Mouse (Mus musculus): Measurements from ENCODE around the gene Ptcra. TPM values are rescaled to one million over a fixed set of nuclear protein-coding genes. Genes with fewer than 3 reads are reported as not detected.
A peak's percentile ranks its signal among the peaks of the same experiment; 100 is the strongest.

The Ptcra gene
- polyA plus RNA-seq, 1 experiment from 2014 or later = 0.17 TPM

- H3K27ac ChIP-seq (ENCODE audit: low read length) = no peak overlapping the region
- WGBS = 57% methylated on average over 9 of the region's 9 CpGs
- no peaks in the 10 kb centered on the region for H3K27me3 ChIP-seq (ENCODE audit: control insufficient read depth, insufficient read depth, low read length)
- H3K4me2 ChIP-seq (ENCODE audit: low read depth, low read length) = no peak overlapping the region
- 0 out of 2 replicates have a peak, but pooled peaks have one; percentile 9 for ATAC-seq (ENCODE audit: insufficient read depth, low FRiP score)
- H3K4me3 ChIP-seq (replicated peaks; ENCODE audit: low read length) = no peak overlapping the region
- no peaks in the 10 kb centered on the region for H3K9me3 ChIP-seq (replicated peaks; ENCODE audit: control insufficient read depth, low read length)
- peak overlapping the region; percentile 14; the same call in 1 of the 2 replicates for H3K9ac ChIP-seq (ENCODE audit: low read length)
- peaks cover 4% of the 10 kb centered on the region; the same call in 1 of the 2 replicates for H3K36me3 ChIP-seq (ENCODE audit: control insufficient read depth, insufficient read depth, low read length)
- no peaks in the 10 kb centered on the region for H3K4me1 ChIP-seq (ENCODE audit: control insufficient read depth, insufficient read depth, low read length)
Measured at GRCm38 (mm10) chr17:46725273-46725672, 38.2 kb downstream of the Ptcra start.

- H3K4me3 ChIP-seq (replicated peaks; ENCODE audit: low read length) = no peak overlapping the region
- H3K9me3 ChIP-seq (replicated peaks; ENCODE audit: control insufficient read depth, low read length) = no peaks in the 10 kb centered on the region
- H3K27me3 ChIP-seq (ENCODE audit: control insufficient read depth, insufficient read depth, low read length) = no peaks in the 10 kb centered on the region
- ATAC-seq (ENCODE audit: insufficient read depth, low FRiP score) = no peak
- H3K27ac ChIP-seq (ENCODE audit: low read length) = no peak overlapping the region
- no peak overlapping the region for H3K9ac ChIP-seq (ENCODE audit: low read length)
- H3K4me2 ChIP-seq (ENCODE audit: low read depth, low read length) = no peak overlapping the region
- 76% methylated on average over 20 of the region's 20 CpGs for WGBS
- H3K36me3 ChIP-seq (ENCODE audit: control insufficient read depth, insufficient read depth, low read length) = peaks cover 4% of the 10 kb centered on the region; the same call in 1 of the 2 replicates
- no peaks in the 10 kb centered on the region for H3K4me1 ChIP-seq (ENCODE audit: control insufficient read depth, insufficient read depth, low read length)
Measured at GRCm38 (mm10) chr17:46724477-46725084, 38.9 kb downstream of the Ptcra start.

GRCm38 (mm10) chr17:46721077-46721476, 42.4 kb downstream of the Ptcra start:
- Histone ChIP-seq H3K4me2 (ENCODE audit: low read depth, low read length) (no peak overlapping the region), H3K36me3 (ENCODE audit: control insufficient read depth, insufficient read depth, low read length) (peaks cover 4% of the 10 kb centered on the region; the same call in 1 of the 2 replicates), H3K27me3 (ENCODE audit: control insufficient read depth, insufficient read depth, low read length) (no peaks in the 10 kb centered on the region), H3K9ac (ENCODE audit: low read length) (no peak overlapping the region), H3K9me3 (replicated peaks; ENCODE audit: control insufficient read depth, low read length) (no peaks in the 10 kb centered on the region), H3K4me3 (replicated peaks; ENCODE audit: low read length) (no peak overlapping the region), H3K27ac (ENCODE audit: low read length) (no peak overlapping the region), H3K4me1 (ENCODE audit: control insufficient read depth, insufficient read depth, low read length) (no peaks in the 10 kb centered on the region)
- 87% methylated on average over 7 of the region's 7 CpGs for WGBS
- no peak for ATAC-seq (ENCODE audit: insufficient read depth, low FRiP score)

- H3K4me1 ChIP-seq (ENCODE audit: control insufficient read depth, insufficient read depth, low read length) = peaks cover 8% of the 10 kb centered on the region
- 0 out of 2 replicates have a peak, but pooled peaks cover 8% of the 10 kb centered on the region for H3K36me3 ChIP-seq (ENCODE audit: control insufficient read depth, insufficient read depth, low read length)
- no peaks in the 10 kb centered on the region for H3K27me3 ChIP-seq (ENCODE audit: control insufficient read depth, insufficient read depth, low read length)
- no peak overlapping the region for H3K27ac ChIP-seq (ENCODE audit: low read length)
- H3K4me3 ChIP-seq (replicated peaks; ENCODE audit: low read length) = no peak overlapping the region
- no peak for ATAC-seq (ENCODE audit: insufficient read depth, low FRiP score)
- H3K9ac ChIP-seq (ENCODE audit: low read length) = no peak overlapping the region
- no peaks in the 10 kb centered on the region for H3K9me3 ChIP-seq (replicated peaks; ENCODE audit: control insufficient read depth, low read length)
- WGBS = 92% methylated on average over 11 of the region's 11 CpGs
- no peak overlapping the region for H3K4me2 ChIP-seq (ENCODE audit: low read depth, low read length)
Measured at GRCm38 (mm10) chr17:46714756-46715481, 48.6 kb downstream of the Ptcra start.

GRCm38 (mm10) chr17:46713849-46714248, 49.7 kb downstream of the Ptcra start:
- WGBS = 85% methylated on average over 9 of the region's 9 CpGs
- Histone ChIP-seq H3K27ac (ENCODE audit: low read length) (no peak overlapping the region), H3K4me2 (ENCODE audit: low read depth, low read length) (no peak overlapping the region), H3K4me1 (ENCODE audit: control insufficient read depth, insufficient read depth, low read length) (peaks cover 8% of the 10 kb centered on the region), H3K4me3 (replicated peaks; ENCODE audit: low read length) (no peak overlapping the region), H3K9ac (ENCODE audit: low read length) (no peak overlapping the region), H3K9me3 (replicated peaks; ENCODE audit: control insufficient read depth, low read length) (no peaks in the 10 kb centered on the region), H3K27me3 (ENCODE audit: control insufficient read depth, insufficient read depth, low read length) (no peaks in the 10 kb centered on the region), H3K36me3 (ENCODE audit: control insufficient read depth, insufficient read depth, low read length) (0 out of 2 replicates have a peak, but pooled peaks cover 8% of the 10 kb centered on the region)
- no peak for ATAC-seq (ENCODE audit: insufficient read depth, low FRiP score)

- WGBS = 56% methylated on average over 7 of the region's 7 CpGs
- Histone ChIP-seq H3K9ac (ENCODE audit: low read length) (peak overlapping the region; percentile 95), H3K4me3 (replicated peaks; ENCODE audit: low read length) (peak overlapping the region; percentile 94), H3K4me1 (ENCODE audit: control insufficient read depth, insufficient read depth, low read length) (peaks cover 8% of the 10 kb centered on the region), H3K27ac (ENCODE audit: low read length) (no peak overlapping the region), H3K36me3 (ENCODE audit: control insufficient read depth, insufficient read depth, low read length) (0 out of 2 replicates have a peak, but pooled peaks cover 8% of the 10 kb centered on the region), H3K9me3 (replicated peaks; ENCODE audit: control insufficient read depth, low read length) (no peaks in the 10 kb centered on the region), H3K4me2 (ENCODE audit: low read depth, low read length) (peak overlapping the region; percentile 98), H3K27me3 (ENCODE audit: control insufficient read depth, insufficient read depth, low read length) (no peaks in the 10 kb centered on the region)
- no peak for ATAC-seq (ENCODE audit: insufficient read depth, low FRiP score)
Measured at GRCm38 (mm10) chr17:46712442-46712841, 51.1 kb downstream of the Ptcra start.

GRCm38 (mm10) chr17:46711612-46712271, 51.8 kb downstream of the Ptcra start:
- Histone ChIP-seq H3K4me3 (replicated peaks; ENCODE audit: low read length) (peak overlapping the region; percentile 94), H3K9me3 (replicated peaks; ENCODE audit: control insufficient read depth, low read length) (no peaks in the 10 kb centered on the region), H3K4me1 (ENCODE audit: control insufficient read depth, insufficient read depth, low read length) (peaks cover 8% of the 10 kb centered on the region), H3K36me3 (ENCODE audit: control insufficient read depth, insufficient read depth, low read length) (0 out of 2 replicates have a peak, but pooled peaks cover 8% of the 10 kb centered on the region), H3K27me3 (ENCODE audit: control insufficient read depth, insufficient read depth, low read length) (no peaks in the 10 kb centered on the region), H3K9ac (ENCODE audit: low read length) (peak overlapping the region; percentile 95), H3K27ac (ENCODE audit: low read length) (peak overlapping the region; percentile 72; the same call in 1 of the 2 replicates), H3K4me2 (ENCODE audit: low read depth, low read length) (peak overlapping the region; percentile 98)
- peak; percentile 61; the same call in 1 of the 2 replicates for ATAC-seq (ENCODE audit: insufficient read depth, low FRiP score)
- under 1% methylated on average over 76 of the region's 76 CpGs for WGBS

- H3K4me3 ChIP-seq (replicated peaks; ENCODE audit: low read length) = peak within 1 kb of the TSS; percentile 94
Measured at GRCm38 (mm10) chr17:46710959-46711597, 52.4 kb downstream of the Ptcra start, which contains the start of gene Pex6. Pex6 (plus strand) TSS chr17:46711463.

More at GRCm38 (mm10) chr17:46710959-46711597, 52.4 kb downstream of the Ptcra start, which contains the start of gene Pex6:
- Histone ChIP-seq H3K4me1 (ENCODE audit: control insufficient read depth, insufficient read depth, low read length) (peaks cover 8% of the 10 kb centered on the region), H3K9me3 (replicated peaks; ENCODE audit: control insufficient read depth, low read length) (no peaks in the 10 kb centered on the region), H3K36me3 (ENCODE audit: control insufficient read depth, insufficient read depth, low read length) (0 out of 2 replicates have a peak, but pooled peaks cover 8% of the 10 kb centered on the region), H3K27me3 (ENCODE audit: control insufficient read depth, insufficient read depth, low read length) (no peaks in the 10 kb centered on the region), H3K4me2 (ENCODE audit: low read depth, low read length) (peak within 1 kb of the TSS; percentile 98), H3K9ac (ENCODE audit: low read length) (peak within 1 kb of the TSS; percentile 95), H3K27ac (ENCODE audit: low read length) (peak within 1 kb of the TSS; percentile 72; the same call in 1 of the 2 replicates)
- peak; percentile 88 for ATAC-seq (ENCODE audit: insufficient read depth, low FRiP score)
- WGBS = 6% methylated on average over 36 of the region's 36 CpGs
